Mouse (Mus musculus): ENCODE results near the gene Retreg1.

Retreg1 gene

GRCm38 (mm10) chr15:25918641-25919040 lies 75.7 kb downstream of the Retreg1 start:
- no peak for DNase-seq (ENCODE audit: low spot score)

GRCm38 (mm10) chr15:25919995-25920394 lies 77.0 kb downstream of the Retreg1 start:
- no peak for DNase-seq (ENCODE audit: low spot score)

- DNase-seq (ENCODE audit: low spot score), result no peak
Observed at GRCm38 (mm10) chr15:25920886-25921285, 77.9 kb downstream of the Retreg1 start.

GRCm38 (mm10) chr15:25922007-25922406 lies 79.0 kb downstream of the Retreg1 start:
- DNase-seq (ENCODE audit: low spot score), result no peak

- DNase-seq (ENCODE audit: low spot score), result no peak
Observed at GRCm38 (mm10) chr15:25923916-25924315, 80.9 kb downstream of the Retreg1 start.

GRCm38 (mm10) chr15:25926171-25926570 lies 83.2 kb downstream of the Retreg1 start:
- no peak for DNase-seq (ENCODE audit: low spot score)

GRCm38 (mm10) chr15:25927106-25927505 lies 84.1 kb downstream of the Retreg1 start:
- DNase-seq (ENCODE audit: low spot score), result no peak

GRCm38 (mm10) chr15:25928001-25928400 lies 85.0 kb downstream of the Retreg1 start:
- no peak for DNase-seq (ENCODE audit: low spot score)

- DNase-seq (ENCODE audit: low spot score), result no peak
Observed at GRCm38 (mm10) chr15:25928831-25929230, 85.9 kb downstream of the Retreg1 start.

GRCm38 (mm10) chr15:25929518-25929917 lies 86.5 kb downstream of the Retreg1 start:
- no peak for DNase-seq (ENCODE audit: low spot score)

- DNase-seq (ENCODE audit: low spot score), result no peak
Observed at GRCm38 (mm10) chr15:25929936-25930335, 87.0 kb downstream of the Retreg1 start.

GRCm38 (mm10) chr15:25930657-25931056 lies 87.7 kb downstream of the Retreg1 start:
- DNase-seq (ENCODE audit: low spot score), result no peak

GRCm38 (mm10) chr15:25932497-25932896 lies 89.5 kb downstream of the Retreg1 start:
- no peak for DNase-seq (ENCODE audit: low spot score)

GRCm38 (mm10) chr15:25932937-25933684 lies 90.1 kb downstream of the Retreg1 start:
- DNase-seq (ENCODE audit: low spot score), result peak; percentile 55

GRCm38 (mm10) chr15:25933685-25934108 lies 90.7 kb downstream of the Retreg1 start:
- DNase-seq (ENCODE audit: low spot score), result no peak

- no peak for DNase-seq (ENCODE audit: low spot score)
Observed at GRCm38 (mm10) chr15:25934411-25934810, 91.4 kb downstream of the Retreg1 start.

- no peak for DNase-seq (ENCODE audit: low spot score)
Observed at GRCm38 (mm10) chr15:25938496-25938895, 95.5 kb downstream of the Retreg1 start.

GRCm38 (mm10) chr15:25940397-25941377 lies 97.7 kb downstream of the Retreg1 start:
- DNase-seq (ENCODE audit: low spot score), result no peak

- DNase-seq (ENCODE audit: low spot score), result no peak
Observed at GRCm38 (mm10) chr15:25941514-25941913, 98.5 kb downstream of the Retreg1 start.

GRCm38 (mm10) chr15:25942415-25942814 lies 99.4 kb downstream of the Retreg1 start:
- no peak for DNase-seq (ENCODE audit: low spot score)

GRCm38 (mm10) chr15:25943386-25944137 lies 100.6 kb downstream of the Retreg1 start:
- DNase-seq (ENCODE audit: low spot score), result no peak

- no peak for DNase-seq (ENCODE audit: low spot score)
Observed at GRCm38 (mm10) chr15:25945224-25945623, 102.2 kb downstream of the Retreg1 start.
